Mouse (Mus musculus): Measurements from ENCODE around the gene Gga1.

The Gga1 gene

DNA sequence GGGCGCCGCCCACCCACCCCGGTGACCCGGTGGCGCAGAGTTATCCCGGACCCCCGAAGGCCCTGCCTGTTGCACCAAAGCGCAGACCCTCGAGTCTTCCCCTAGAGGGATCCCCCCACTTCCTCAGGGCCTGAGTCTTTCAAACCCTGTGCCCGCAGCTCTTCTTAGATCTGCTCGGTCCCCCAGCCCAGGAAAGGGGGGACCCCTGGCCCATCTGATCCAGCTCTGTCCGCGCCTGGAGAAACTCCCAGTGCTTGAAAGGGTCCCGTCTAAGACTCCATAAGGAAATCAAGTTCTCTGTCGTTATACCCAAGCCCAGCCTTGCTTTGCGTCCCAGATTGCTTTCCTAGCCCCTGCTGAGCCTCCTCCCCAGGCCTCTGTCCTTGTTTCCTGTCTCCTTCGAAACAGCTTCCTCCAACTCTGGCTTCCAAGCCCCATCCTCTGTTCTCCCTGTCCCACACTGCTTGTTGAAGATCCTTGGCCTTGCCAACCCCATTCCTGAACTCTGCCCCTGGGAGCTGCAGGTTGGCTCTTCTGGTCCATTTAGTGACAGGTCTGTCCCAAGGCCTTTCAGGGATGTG, 910 bp downstream of the Gga1 start:
- DNase-seq, result peak; percentile 30 to 63

DNA sequence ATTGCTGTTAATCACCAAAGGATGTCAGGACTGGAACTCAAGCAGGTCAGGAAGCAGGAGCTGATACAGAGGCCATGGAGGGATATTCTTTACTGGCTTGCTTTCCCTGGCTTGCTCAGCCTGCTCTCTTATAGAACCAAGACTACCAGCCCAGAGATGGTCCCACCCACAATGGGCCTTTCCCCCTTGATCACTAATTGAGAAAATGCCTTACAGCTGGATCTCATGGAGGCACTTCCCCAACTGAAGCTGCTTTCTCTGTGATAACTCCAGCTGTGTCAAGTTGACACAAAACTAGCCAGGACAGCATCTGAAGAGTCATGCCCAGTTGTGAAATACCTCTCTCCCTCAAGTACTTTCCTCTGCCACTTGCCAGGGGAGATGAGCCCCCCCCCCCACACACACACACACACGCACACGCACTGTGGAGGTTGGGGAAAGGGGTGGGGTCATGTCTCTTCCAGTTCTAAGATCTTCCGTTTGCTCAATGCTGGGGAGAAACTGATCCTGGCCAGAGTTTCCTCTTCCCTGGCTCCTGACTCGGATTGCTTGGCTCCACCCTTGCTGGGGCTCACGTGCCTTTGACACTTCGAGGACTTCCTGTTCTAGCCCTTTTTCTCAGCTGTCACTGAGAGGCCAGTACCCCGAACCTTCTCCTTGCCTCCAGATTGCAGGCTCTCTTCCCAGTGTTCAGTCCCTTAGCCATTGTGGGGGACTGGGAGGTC, 2.0 kb downstream of the Gga1 start:
- peak in 1 of 2 experiments; percentile 66 for DNase-seq

DNA sequence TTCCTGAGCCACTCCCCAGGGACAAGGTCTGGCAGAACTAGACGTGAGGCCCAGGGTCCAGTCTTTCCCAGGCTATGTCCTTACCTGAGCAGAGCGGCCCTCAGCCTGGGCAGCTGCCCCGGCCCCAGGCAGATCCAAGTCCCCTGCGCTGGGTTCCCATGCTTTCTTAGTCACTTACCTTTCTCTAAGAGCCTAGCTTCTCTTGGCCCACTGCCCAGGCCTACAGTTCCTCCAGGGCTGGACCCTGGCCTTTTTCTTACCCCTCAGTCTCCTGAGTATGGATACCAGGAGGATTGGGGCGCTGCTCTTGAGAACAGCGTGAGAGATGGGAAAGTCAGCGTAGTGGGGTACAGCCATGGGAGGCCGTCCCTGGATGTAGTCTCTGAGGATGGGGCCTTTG, 3.4 kb downstream of the Gga1 start:
- DNase-seq, result peak; percentile 74 to 82

DNA sequence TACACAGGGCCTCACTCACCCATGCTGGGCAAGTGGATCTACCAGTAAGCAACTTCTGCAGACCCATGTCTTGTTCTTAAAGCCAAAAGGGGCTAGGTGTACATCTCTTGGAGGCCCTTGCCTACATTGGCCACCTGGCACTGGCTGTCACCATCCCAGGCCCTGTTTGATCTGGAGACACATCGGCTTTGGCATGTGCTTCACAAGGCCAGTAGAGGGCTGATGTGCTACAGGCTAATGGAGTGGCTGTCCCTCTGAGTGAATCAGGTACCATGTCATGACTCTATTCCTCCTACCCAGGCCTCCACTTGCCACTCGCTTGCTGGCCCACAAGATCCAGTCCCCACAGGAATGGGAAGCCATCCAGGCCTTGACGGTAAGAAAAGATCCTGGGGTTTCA, 4.8 kb downstream of the Gga1 start:
- DNase-seq, result no peak

DNA sequence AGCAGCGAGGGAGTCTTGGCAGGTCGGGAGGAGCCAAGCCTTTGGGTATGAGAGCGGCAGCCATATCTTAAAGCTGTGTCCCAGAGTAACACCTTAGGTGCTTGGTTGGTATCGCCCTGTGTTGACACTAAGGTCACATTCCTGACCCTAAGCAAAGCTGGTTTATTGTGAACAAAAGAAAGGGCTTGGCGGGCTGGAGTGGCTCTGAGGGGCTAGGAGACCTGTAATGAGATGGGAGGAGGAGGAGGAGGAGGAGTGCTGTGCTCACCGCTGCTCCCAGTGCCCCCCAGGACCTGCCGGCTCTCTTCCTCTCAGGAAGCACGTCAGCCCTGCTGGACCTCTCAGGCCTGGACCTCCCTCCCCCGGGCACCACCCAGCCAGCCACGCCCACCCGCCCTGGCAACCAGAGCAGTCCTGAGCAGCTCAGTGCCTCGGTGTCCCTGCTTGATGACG, 12.4 kb downstream of the Gga1 start:
- no peak for DNase-seq

DNA sequence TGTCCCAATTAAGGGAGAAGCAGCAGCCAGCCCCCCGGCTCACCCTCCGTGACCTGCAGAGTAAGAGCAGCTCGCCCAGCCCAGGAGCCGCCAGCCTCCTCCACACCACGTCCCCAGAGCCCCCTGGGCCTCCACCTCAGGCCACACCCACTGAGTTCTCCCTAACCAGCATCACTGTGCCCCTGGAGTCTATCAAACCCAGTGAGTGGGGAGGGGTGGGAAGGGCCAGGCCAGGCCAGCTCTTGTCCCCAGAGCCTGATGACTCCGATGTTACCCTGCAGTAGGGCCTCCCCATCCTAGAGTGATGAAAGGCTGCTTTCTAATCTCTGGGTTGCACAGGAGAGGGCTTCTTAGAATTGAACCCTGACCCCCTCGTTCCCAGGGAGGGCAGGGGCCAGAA, 15.4 kb downstream of the Gga1 start:
- DNase-seq, result no peak

DNA sequence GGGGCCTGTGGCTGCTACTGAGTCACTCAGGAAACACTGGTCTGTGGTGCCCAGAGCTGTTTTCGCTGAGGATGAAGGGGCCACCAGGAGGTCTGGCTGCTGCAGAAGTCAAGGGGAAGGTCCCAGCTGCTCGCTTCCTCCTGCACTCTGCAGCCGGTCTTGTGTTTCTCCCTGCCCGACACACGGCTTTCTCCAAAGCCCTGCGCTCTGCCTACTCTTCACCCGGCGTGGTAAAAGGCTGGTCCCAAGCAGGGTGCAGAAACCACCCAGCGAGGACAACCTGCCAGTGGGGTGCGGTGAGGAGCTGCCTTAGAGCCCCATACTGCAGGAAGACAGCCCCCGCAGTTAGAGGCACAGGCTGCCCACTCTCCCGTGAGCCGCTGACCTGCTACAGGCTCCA, 17.7 kb downstream of the Gga1 start:
- no peak for DNase-seq

DNA sequence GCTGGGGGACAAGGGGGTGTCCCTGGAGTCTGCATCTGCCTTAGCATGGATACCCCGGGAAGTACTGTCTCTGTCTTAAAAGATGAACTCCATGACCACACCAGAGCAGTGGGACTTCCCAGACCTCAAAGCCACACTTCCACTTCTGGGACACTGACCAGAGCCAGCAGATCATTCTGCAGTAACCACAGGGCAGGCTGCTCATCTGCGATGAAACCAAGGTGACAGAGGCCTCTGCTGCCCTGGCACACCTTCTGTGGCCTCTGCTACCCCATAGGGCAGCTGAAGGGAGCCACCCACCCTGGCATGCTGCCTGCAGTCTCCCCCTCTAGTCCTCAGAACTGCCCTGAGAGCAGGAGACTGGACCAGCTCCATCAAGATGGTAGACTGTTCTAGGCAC, 18.8 kb downstream of the Gga1 start:
- DNase-seq, result no peak

DNA sequence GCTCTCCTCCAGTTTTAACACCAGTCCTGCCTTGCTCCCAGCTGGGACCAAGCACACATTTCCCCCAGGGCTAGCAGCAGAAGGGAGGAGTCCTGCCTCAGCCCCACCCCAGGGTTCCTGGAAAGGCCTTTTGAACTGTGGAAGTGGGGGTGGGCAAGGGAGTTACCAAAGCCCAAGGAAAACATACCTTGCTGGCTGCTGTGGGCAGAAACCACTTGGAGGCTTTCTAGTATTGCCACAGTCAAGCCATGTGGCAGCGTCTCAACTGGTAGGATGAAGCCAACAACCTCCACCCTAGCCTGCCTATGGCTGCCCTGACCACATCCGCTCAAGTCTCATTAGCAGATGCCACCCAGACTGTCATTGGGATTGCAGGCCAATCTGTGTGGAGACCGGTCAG, 19.2 kb downstream of the Gga1 start:
- no peak for DNase-seq

DNA sequence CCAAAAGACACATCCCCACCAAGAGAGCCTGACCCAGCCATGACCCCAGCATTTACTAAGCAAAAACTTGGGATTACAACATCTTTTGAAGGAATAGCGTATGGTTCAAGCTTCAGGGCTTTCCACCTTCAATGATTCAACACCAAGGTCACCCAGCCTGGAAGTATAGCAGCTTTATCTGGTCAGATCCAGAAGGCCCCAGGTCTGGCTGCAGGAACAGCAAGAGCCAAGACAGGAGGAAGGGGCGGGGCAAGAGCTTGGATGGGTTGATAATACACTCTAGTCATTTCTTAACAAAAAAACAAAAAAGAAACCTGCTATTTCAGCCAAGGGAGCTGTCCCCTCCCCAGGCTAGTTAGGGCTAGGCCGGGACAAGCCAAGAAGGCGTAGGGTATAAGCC, 20.5 kb downstream of the Gga1 start:
- DNase-seq, result peak in 1 of 2 experiments; percentile 43

DNA sequence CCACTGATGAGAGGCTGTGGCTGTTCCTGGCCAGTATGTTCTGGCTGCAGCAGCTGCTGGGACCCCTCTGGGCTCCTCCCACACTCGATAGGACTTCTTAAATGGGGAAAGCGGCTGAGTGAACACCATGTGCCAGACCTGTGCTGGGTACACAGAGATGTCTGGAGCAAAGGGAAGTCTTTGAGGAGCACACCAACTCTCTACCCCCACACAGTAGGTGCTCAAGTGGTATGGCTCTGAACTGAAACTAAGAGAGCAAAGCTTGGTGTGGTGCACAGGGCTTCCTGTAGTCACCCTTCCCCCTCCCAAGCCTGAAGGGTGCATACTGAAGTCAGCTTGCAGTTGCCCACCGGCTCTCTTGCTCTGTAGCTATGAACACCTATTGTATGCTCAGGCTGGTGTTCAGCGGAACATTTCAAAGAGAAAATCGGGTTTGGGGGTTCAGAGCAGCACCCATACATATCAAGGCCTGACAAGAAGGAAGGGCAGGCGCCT, 21.6 kb downstream of the Gga1 start:
- DNase-seq, result no peak

DNA sequence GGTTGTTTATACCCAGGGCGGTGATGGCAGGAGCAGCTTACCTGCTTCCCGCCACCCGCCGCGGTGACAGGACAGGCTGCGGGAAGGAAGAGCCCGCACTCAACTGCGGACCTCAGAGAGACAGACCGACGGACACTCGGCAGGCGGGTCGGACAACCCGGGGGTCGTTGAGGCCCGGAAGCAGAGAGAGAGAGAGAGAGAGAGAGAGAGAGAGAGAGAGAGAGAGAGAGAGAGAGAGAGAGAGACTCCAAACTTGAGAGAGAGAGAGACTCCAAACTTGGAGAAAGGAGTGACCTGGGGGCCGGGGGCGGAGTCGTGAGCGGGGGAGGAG, 22.4 kb downstream of the Gga1 start, which contains the start of gene Gm49510:
Gene Gm49510 (plus strand): TSS at position 259 of the 331 bp plus-strand sequence.
- no peak for DNase-seq

DNA sequence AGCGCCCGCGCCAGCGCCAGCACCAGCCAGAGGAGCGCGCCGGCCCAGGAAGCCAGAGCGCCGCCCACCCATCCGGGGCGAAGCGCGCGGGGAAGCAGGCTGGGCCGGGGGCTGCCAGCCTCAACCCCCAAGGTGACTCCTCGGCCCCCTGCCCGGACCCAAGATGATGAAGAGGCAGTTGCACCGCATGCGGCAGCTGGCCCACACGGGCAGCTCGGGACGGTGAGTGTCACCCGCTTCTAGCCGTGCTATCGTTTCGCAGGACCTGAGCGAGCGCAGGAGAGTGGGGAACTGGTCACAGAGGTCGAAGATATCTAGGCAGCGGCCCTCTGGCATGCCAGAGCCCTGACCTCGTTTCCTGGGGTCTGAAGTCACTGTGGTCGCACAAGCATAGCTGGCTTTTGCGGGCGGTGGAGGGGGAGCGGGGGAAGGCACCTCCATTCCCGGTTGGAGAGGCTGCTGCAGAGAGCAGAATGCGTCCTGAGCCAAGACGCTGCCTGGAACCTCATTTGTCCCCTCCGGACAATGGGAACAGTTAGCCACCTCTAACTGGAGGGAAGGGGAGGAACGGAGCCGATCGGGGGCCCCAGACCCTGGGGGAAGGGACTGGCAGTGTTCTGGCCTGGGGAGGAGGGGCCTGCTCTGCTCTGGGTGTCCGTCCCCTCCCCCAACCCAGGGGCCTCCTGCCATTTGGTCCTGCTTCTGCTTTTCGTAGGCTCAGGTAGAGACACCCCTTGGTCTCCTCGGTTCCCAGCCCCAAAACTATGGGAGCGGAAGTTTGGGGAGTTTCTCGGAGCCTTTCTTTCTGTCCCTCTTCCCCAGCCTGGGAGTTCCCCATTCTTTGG, 23.0 kb downstream of the Gga1 start, which contains the start of gene Sh3bp1:
Gene Sh3bp1 (plus strand): TSS at position 29 of the 845 bp plus-strand sequence.
- DNase-seq, result peak; percentile 75 to 82

DNA sequence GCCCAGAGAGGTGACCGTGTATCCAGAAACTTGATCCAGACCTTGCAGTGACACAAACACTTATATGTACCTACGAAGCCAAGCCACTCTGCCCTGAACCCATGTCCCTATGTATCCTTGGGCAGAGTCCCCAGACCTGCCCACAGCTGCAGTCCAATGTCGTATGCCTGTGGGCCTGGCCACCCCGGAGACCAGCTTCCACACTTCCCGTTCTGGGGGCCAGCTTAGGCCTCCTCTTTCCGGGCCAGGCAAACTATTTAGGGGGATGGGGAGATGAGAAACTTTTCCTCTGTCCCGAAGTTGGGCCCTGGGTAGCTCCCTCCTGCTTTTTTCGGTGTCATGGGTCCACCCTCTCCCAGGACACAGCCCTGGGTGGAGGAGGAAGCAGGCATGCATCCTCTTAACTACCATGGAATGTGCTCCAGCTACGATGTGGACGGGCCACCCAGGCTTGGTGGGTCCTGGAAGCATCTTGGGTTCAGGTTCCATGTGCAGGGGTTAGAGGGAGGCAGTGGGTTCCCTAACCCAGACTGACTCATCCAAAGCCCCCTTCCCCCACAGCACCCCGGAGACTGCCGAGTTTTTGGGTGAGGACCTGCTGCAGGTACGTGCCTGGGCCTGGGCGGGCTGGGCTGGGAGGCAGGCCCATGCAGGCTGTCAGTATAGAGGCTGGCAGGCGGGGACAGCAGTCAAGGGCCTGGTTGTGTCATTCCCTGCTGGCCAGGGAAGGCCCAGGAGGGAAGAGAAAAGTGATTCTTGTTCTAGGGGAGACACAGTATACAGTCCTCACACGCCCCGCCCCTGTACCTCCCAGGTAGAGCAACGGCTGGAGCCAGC, 23.8 kb downstream of the Gga1 start:
- DNase-seq, result no peak

DNA sequence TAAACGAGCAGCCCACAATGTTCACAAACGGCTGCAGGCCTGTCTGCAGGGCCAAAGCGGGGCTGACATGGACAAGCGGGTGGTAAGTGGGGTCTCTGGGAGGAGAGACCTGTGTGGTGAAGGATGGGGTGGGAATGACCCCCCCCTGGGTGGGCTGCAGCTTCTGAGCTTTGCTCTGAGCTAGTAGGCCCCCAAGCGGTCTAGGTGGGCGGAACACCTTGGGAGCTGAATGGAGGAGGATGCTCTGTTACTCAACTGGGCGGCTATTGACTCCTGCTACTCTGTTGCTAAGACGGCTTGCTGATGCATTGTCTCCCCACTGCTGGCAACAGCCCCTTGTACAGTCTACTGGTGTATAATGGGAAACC, 24.4 kb downstream of the Gga1 start:
- no peak for DNase-seq

DNA sequence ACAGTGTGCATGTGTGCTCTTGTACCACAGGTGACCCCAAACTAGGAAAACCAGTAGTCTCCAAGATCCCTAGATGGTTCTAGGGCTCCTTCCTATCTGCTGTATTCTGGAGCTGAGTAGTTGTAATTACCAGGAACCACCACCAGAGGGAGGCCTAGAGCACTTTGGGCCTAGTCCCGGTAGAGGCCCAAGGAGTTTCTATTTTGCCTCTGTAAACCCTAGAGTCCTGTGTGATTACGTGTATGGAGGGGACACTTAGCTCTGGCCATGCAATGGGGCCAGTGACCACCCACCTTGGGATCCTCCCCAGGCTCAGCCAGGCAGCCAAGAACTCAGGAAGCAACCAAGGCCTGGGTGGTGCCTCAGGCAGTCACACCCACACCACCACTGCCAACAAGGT, 26.3 kb downstream of the Gga1 start:
- DNase-seq, result peak; percentile 78 to 91

DNA sequence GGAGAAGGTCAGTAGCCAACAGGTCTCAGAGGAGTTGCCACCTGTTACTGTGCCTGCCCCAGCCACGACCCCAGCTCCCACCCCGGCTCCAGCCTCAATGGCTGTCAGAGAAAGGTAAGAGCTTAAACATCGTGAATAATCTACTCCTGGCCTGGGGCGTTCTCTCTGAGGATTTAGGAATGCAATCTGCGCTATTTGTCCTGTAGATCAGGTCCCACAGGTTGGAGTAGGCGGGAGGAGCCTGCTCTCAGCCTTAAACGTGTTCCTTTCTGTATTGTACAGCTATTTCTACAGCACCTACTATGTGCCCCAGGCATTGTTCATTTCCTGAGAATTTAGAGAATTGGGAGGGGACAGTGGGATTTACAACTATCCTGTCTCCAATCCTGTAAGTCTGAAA, 31.4 kb downstream of the Gga1 start:
- no peak for DNase-seq

DNA sequence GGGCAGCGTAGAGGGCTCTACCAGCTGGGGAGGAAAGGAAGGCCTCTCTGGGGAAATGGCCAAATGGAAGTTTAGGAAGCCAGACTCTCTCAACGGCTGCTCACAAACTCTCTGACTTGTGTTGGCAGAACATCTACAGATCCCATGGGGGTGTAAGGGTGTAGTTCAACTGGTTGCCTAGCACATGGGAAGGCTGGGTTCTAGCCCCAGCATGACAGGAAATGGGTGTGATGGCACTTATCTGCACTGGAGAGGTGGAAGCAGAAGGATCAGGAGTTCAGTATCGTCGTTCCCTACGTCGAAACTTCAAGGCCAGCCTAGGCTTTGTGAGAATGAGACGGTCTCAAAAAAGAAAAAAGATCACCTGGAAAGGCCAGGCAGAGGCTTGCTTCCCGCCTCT, 32.0 kb downstream of the Gga1 start:
- no peak for DNase-seq

DNA sequence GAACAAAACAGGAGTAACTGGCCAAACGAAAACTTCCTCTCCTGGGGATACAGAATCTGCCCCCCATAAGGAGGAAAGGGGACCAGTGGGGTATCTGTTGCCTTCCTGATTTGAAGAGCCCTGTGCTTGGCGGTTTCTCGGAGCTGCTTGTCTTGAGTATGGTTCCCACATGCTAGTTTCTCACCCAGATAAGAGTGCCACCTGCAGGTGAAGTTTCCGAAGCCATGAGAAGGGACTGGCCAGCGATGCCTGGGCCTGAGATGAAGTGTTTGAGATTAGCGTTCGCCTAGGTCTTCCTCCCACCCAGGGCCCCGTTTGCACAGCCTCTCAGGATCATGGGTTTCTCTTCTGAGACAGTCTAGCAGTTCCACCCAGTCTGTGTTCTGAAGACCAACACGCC, 35.0 kb downstream of the Gga1 start:
- DNase-seq, result peak; percentile 67 to 72

DNA sequence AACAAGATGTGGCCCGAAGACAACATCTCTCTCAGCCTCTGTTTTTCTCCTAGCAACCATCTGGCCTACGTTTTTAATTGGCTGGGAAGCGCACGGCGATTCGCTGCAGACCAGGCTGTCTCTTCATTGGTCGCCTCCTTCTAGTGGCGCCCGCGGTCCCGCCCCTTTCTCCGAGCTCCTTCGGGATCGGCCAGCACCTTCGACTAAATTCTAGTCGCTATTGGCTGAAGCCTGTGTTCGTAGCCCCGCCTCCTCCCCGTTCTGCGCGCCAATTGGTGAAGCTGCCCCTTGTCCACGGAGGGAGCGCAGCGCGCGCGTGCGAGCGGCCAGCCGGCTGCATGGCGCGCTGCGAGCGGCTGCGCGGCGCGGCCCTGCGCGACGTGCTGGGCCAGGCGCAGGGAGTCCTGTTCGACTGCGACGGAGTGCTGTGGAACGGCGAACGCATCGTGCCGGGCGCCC, 36.7 kb downstream of the Gga1 start, which contains the start of gene Pdxp:
Gene Pdxp (plus strand): TSS at position 288 of the 459 bp plus-strand sequence.
- peak; percentile 95 to 97 for DNase-seq

DNA sequence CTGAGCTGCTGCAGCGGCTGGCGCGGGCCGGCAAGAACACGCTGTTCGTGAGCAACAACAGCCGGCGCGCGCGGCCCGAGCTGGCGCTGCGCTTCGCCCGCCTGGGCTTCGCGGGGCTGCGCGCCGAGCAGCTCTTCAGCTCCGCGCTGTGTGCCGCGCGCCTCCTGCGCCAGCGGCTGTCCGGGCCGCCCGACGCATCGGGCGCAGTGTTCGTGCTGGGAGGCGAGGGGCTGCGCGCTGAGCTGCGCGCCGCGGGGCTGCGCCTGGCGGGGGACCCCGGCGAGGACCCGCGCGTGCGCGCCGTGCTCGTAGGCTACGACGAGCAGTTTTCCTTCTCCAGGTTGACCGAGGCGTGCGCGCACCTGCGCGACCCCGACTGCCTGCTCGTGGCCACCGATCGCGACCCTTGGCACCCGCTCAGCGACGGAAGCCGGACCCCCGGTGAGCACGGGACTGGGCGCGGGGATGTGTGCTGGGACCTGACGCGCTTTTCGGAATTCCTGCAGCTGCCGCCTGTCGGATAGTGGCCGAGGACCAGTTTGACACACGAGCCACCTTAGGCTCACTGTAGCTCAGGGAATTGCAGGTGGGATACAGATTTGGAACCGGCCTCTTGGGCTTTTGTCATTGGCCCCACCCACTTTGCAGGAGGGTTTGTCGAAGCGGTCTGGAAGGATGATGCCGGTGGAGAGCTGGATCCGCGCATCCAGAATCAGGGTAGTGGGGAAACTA, 37.3 kb downstream of the Gga1 start:
- DNase-seq, result no peak
